Mouse (Mus musculus): ENCODE results near the gene A4galt. TPM values are rescaled to one million over a fixed set of nuclear protein-coding genes. Genes with fewer than 3 reads are reported as not detected.

Gene A4galt
- polyA plus RNA-seq, 2 experiments, result 0.07 to 0.08 TPM

DNA sequence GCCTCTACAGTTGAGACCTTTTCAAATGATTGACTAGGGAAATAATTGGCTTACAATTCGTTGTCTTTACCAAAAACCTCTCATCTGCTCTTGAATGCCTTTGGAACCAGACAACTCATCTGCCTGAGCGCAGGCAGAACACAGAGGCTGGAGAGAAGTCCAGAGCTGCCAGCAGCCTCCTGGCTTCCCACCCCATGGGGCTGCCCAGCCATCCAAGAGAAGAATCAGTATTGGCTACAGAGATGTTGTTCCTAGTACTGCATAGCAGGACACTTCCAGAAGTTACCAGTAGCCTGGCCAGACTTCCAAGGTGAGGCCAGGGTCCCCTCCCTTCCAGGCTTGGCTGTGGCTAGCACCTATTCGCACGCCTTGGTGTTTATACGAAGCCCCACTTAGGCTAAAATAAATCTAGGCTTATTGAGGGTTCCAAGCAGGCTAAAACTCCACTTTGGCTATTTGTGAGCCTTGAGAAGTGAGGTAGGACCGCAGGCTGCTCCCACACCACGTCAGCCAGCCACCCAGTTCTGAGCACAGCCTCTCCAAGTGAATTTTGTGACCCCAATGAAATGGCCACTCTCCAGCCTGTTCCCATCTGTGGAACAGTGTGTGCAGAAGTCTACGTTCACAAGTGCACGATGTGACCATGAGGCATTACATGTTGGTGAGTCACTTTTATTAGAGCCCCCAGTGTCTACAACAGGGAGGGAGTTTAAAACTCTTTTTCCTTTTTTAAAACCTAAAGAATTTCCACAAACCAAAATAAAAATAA is 25.3 kb downstream of the A4galt start:
- TF ChIP-seq EP300 (IDR thresholded peaks at IDR 0.05; ENCODE audit: low read depth), result no peak
- no peak for TF ChIP-seq CTCF (IDR thresholded peaks at IDR 0.05; ENCODE audit: low read depth)
- H3K4me1 ChIP-seq (replicated peaks; ENCODE audit: control insufficient read depth in 2 of 2, insufficient read depth in 2 of 2, low read length in 1 of 2), result peaks cover 0 to 6% of the 10 kb centered on the region in 2 experiments; a peak in 2 of 4 replicates
- ATAC-seq (ENCODE audit: insufficient read depth) (no peak), DNase-seq (ENCODE audit: low read depth in 3 of 3, low spot score in 3 of 3) (no peak)
- H3K9ac ChIP-seq (replicated peaks), result no peak overlapping the region
- H3K9me3 ChIP-seq (ENCODE audit: control insufficient read depth, low read length), result no peaks in the 10 kb centered on the region
- no peaks in the 10 kb centered on the region for H3K27me3 ChIP-seq (ENCODE audit: control insufficient read depth, insufficient read depth, low read length)
- H3K36me3 ChIP-seq (replicated peaks; ENCODE audit: control insufficient read depth, insufficient read depth, low read depth), result no peaks in the 10 kb centered on the region
- 58% methylated on average over 9 of the region's 9 CpGs for WGBS (ENCODE audit: insufficient replicate concordance)
- H3K27ac ChIP-seq, result no peak overlapping the region
- H3K4me3 ChIP-seq (ENCODE audit: insufficient read depth in 1 of 2, low read depth in 2 of 2, low read length in 2 of 2), result no peak overlapping the region
- H3K4me2 ChIP-seq (ENCODE audit: low read depth), result no peak overlapping the region

DNA sequence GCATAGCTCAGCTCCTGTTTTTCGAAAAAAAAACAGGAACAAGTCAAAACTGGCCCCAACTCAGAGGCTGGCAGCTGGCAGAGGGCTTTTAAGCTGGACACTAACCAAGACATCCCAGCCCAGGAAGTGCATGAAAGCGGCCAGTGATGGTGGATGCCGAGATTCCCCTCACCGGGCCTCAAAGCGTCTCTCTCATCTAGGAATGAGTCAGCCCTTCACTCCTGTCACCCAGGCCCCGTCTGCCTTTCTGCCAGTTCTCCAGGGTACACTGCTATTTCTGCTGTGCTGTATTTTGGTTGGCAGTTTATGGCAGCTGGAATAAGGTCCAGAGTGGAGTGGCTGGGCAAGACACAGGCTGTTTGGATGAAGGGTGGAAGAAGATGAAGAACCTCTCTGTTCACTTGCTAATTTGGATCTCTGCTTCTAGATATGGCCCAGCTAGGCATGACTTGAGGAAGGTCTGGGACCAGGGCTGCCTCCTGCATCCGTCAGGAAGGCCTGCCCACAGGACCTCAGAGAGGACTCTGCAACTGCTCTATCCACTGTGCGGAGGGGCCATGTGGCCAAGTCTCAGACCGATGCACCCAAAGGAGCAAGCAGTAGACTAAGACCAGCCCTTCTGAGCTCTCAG is 27.3 kb downstream of the A4galt start:
- no peak for DNase-seq (ENCODE audit: low read depth in 3 of 3, low spot score in 3 of 3)
- Histone ChIP-seq H3K9ac (replicated peaks) (no peak overlapping the region), H3K36me3 (replicated peaks; ENCODE audit: control insufficient read depth, insufficient read depth, low read depth) (no peaks in the 10 kb centered on the region), H3K9me3 (ENCODE audit: control insufficient read depth, low read length) (no peaks in the 10 kb centered on the region), H3K4me2 (ENCODE audit: low read depth) (no peak overlapping the region), H3K4me1 (replicated peaks; ENCODE audit: control insufficient read depth in 2 of 2, insufficient read depth in 2 of 2, low read length in 1 of 2) (peaks cover 0 to 8% of the 10 kb centered on the region in 2 experiments; a peak in 2 of 4 replicates), H3K27me3 (ENCODE audit: control insufficient read depth, insufficient read depth, low read length) (no peaks in the 10 kb centered on the region), H3K27ac (no peak overlapping the region), H3K4me3 (ENCODE audit: insufficient read depth in 1 of 2, low read depth in 2 of 2, low read length in 2 of 2) (no peak overlapping the region)
- TF ChIP-seq EP300 (IDR thresholded peaks at IDR 0.05; ENCODE audit: low read depth) (no peak), CTCF (IDR thresholded peaks at IDR 0.05; ENCODE audit: low read depth) (no peak)
- WGBS (ENCODE audit: insufficient replicate concordance), result 41% methylated on average over 9 of the region's 9 CpGs
- ATAC-seq (ENCODE audit: insufficient read depth), result no peak

DNA sequence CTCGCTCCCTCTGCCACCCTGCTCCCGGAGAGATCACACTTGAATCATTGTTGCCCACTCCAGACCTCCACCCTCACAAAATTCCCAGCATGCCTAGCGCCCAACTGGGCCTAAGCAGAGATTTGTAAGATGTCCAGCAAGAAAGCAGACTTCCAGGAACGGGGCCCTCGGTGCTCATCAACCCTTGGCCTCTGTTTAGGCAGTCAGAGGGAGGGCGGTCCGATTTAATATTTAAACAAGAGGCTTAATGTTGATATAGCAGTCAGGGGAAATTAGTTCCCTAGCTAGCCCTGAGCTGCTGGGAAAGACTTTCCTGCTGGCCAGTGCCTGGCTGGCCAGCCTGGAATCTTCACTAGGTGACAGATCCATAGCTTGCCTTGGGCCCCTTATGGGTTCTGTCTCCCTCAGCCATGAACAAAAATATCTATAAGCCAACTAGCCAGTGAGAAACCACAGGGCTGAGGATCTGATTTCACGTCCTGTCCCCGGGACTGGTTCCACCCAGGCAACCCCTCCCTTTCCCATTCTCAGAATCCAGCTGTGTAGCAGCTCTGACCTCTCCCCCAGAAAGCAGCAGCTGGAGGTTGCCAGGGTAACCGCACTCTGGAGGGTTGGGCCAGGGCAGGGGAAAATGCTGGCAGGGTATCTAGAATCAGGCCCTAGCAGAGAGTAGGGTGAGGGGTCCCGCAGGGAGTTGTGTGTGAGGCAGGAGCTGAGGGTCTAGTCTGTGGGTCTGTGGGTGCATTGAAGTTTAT is 28.2 kb downstream of the A4galt start:
- H3K9ac ChIP-seq (replicated peaks), result no peak overlapping the region
- H3K36me3 ChIP-seq (replicated peaks; ENCODE audit: control insufficient read depth, insufficient read depth, low read depth), result no peaks in the 10 kb centered on the region
- peak in 1 of 3 experiments; percentile 11 for DNase-seq (ENCODE audit: low read depth in 3 of 3, low spot score in 3 of 3)
- TF ChIP-seq EP300 (IDR thresholded peaks at IDR 0.05; ENCODE audit: low read depth) (no peak), CTCF (IDR thresholded peaks at IDR 0.05; ENCODE audit: low read depth) (no peak)
- H3K27ac ChIP-seq, result no peak overlapping the region; the same call in 1 of the 2 replicates
- H3K9me3 ChIP-seq (ENCODE audit: control insufficient read depth, low read length), result no peaks in the 10 kb centered on the region
- ATAC-seq (ENCODE audit: insufficient read depth), result peak; percentile 31; the same call in 1 of the 2 replicates
- no peaks in the 10 kb centered on the region for H3K27me3 ChIP-seq (ENCODE audit: control insufficient read depth, insufficient read depth, low read length)
- no peak overlapping the region; the same call in 1 of the 2 replicates for H3K4me2 ChIP-seq (ENCODE audit: low read depth)
- H3K4me3 ChIP-seq (ENCODE audit: insufficient read depth in 1 of 2, low read depth in 2 of 2, low read length in 2 of 2), result no peak overlapping the region
- 40% methylated on average over 11 of the region's 11 CpGs for WGBS (ENCODE audit: insufficient replicate concordance)
- H3K4me1 ChIP-seq (replicated peaks; ENCODE audit: control insufficient read depth in 2 of 2, insufficient read depth in 2 of 2, low read length in 1 of 2), result peaks cover 0 to 8% of the 10 kb centered on the region in 2 experiments; a peak in 2 of 4 replicates

DNA sequence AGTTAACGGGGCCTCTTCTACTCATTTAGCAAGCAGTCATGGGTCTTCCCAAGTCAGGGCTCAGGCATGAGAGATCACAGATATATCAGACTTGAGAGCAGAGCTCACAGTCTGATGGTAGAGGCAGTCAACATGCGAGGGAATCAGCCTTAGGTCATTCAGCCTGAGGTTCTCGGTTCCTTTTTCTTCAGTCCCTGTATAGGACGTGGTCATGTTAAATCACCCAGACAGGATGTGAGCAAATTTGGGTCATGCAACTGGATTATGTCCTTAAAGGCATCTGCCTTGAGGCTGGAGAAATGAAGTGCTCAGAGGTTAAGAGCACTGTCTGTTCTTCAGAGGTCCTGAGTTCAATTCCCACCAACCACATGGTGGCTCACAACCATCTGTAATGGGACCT is 29.9 kb downstream of the A4galt start:
- no peak for DNase-seq (ENCODE audit: low read depth in 3 of 3, low spot score in 3 of 3)
- 43% methylated on average over 4 of the region's 4 CpGs for WGBS (ENCODE audit: insufficient replicate concordance)
- H3K4me2 ChIP-seq (ENCODE audit: low read depth), result no peak overlapping the region
- H3K9ac ChIP-seq (replicated peaks), result no peak overlapping the region
- no peaks in the 10 kb centered on the region for H3K9me3 ChIP-seq (ENCODE audit: control insufficient read depth, low read length)
- no peak for ATAC-seq (ENCODE audit: insufficient read depth)
- no peak overlapping the region for H3K27ac ChIP-seq
- no peaks in the 10 kb centered on the region for H3K27me3 ChIP-seq (ENCODE audit: control insufficient read depth, insufficient read depth, low read length)
- no peak overlapping the region for H3K4me3 ChIP-seq (ENCODE audit: insufficient read depth in 1 of 2, low read depth in 2 of 2, low read length in 2 of 2)
- no peak for TF ChIP-seq EP300 (IDR thresholded peaks at IDR 0.05; ENCODE audit: low read depth)
- TF ChIP-seq CTCF (IDR thresholded peaks at IDR 0.05; ENCODE audit: low read depth), result no peak
- no peaks in the 10 kb centered on the region for H3K36me3 ChIP-seq (replicated peaks; ENCODE audit: control insufficient read depth, insufficient read depth, low read depth)
- peaks cover 0 to 8% of the 10 kb centered on the region in 2 experiments; a peak in 2 of 4 replicates for H3K4me1 ChIP-seq (replicated peaks; ENCODE audit: control insufficient read depth in 2 of 2, insufficient read depth in 2 of 2, low read length in 1 of 2)

Data from liver, embryonic 14.5 days (tissue).